Mouse (Mus musculus) adrenal gland, postnatal 10 days (tissue): ENCODE data around the gene Usp54. TPM values are rescaled to one million over a fixed set of nuclear protein-coding genes. Genes with fewer than 3 reads are reported as not detected.

Source experiments
- microRNA-seq: library from miRNA; unstranded; fragments of <30 nt; microRNA quantifications from one replicate; pipeline ENCODE4 v1.2.0, GENCODE M21; 2021
- total RNA-seq, 2 experiments: library from RNA; stranded (reverse); gene quantifications; 2 replicates each; pipeline ENCODE4 v1.2.3; 2021

Gene Usp54
- total RNA-seq, 2 experiments from 2014 or later, result 12.6 to 13.1 TPM

Small RNA genes within 50 kb of the gene (microRNA-seq; reads per million reads assigned to microRNA genes)
- gene Mir6946, result 1.4 reads per million

Other genes starting within 250 kb of the Usp54 start
- gene Mrps16, start 247.4 kb downstream of the Usp54 start, total RNA-seq, result 100 to 1,000 TPM in 1 of 2 experiments, 10 to 100 TPM in 1; 93.8 to 101 TPM
- 1 to 10 TPM; 1.9 to 2.7 TPM for gene Cfap70, start 188.8 kb downstream of the Usp54 start, total RNA-seq
- 10 to 100 TPM; 60.7 to 67.2 TPM for gene Anxa7, start 160.9 kb downstream of the Usp54 start, total RNA-seq
- gene Mss51, start 144.2 kb downstream of the Usp54 start, total RNA-seq, result 1 to 10 TPM; 2.3 to 3.0 TPM
- 10 to 100 TPM; 65.9 to 86.4 TPM for gene Ppp3cb, start 94.5 kb downstream of the Usp54 start, total RNA-seq
- 10 to 100 TPM; 27.5 to 61.9 TPM for gene Myoz1, start 15.5 kb upstream of the Usp54 start, total RNA-seq
- 10 to 100 TPM in 1 of 2 experiments, 1 to 10 TPM in 1; 5.8 to 14.5 TPM for gene Synpo2l, start 27.3 kb upstream of the Usp54 start, total RNA-seq
- gene Sec24c, start 33.2 kb upstream of the Usp54 start, total RNA-seq, result 100 to 1,000 TPM; 120 to 130 TPM
- gene Fut11, start 53.9 kb upstream of the Usp54 start, total RNA-seq, result 10 to 100 TPM; 16.3 to 18.6 TPM
- gene Chchd1, start 61.9 kb upstream of the Usp54 start, total RNA-seq, result 10 to 100 TPM; 91.8 to 96.3 TPM
- 100 to 1,000 TPM in 1 of 2 experiments, 10 to 100 TPM in 1; 83.7 to 104 TPM for gene Zswim8, start 66.5 kb upstream of the Usp54 start, total RNA-seq
- gene Ndst2, start 93.5 kb upstream of the Usp54 start, total RNA-seq, result 10 to 100 TPM; 24.1 to 32.7 TPM
- gene Camk2g, start 153.0 kb upstream of the Usp54 start, total RNA-seq, result 10 to 100 TPM; 35.1 to 57.4 TPM
- gene Plau, start 195.6 kb upstream of the Usp54 start, total RNA-seq, result 10 to 100 TPM; 19.3 to 39.8 TPM